Mouse (Mus musculus) lung, embryonic 16.5 days (tissue): ENCODE data around the gene Fnip2. TPM values are rescaled to one million over a fixed set of nuclear protein-coding genes. Genes with fewer than 3 reads are reported as not detected.

Experiments used
- ATAC-seq: fragments of 200-750 bp; cut with Nextera tagmentation; 2 replicates; pipeline ENCODE4 v1.8.0; 2017; ENCODE audit warnings: low read depth, mild to moderate bottlenecking, moderate library complexity
- H3K27ac ChIP-seq: fragments of 300-500 bp; sonication (generic); 2 replicates; pipeline ENCODE4 v1.5.1; 2014; ENCODE audit warnings: mild to moderate bottlenecking, control low read depth, low read length
- H3K27me3 ChIP-seq: fragments of 300-500 bp; sonication (generic); 2 replicates; pipeline ENCODE4 v1.6.1; 2014; ENCODE audit warnings: low read depth, low read length, mixed read lengths; ENCODE audit not compliant: control insufficient read depth, insufficient read depth
- H3K36me3 ChIP-seq: fragments of 300-500 bp; sonication (generic); 2 replicates; pipeline ENCODE4 v1.6.1; 2014; ENCODE audit warnings: low read length; ENCODE audit not compliant: control insufficient read depth, insufficient read depth
- H3K4me1 ChIP-seq: fragments of 300-500 bp; sonication (generic); replicated peaks from 2 replicates; pipeline ENCODE4 v1.6.1; 2014; ENCODE audit warnings: low read length, mixed read lengths; ENCODE audit not compliant: control insufficient read depth, insufficient read depth
- H3K4me2 ChIP-seq: fragments of 300-500 bp; sonication (generic); 2 replicates; pipeline ENCODE4 v1.6.1; 2014; ENCODE audit warnings: low read depth, low read length, control low read depth
- H3K4me3 ChIP-seq: fragments of 300-500 bp; sonication (generic); 2 replicates; pipeline ENCODE4 v1.5.1; 2014; ENCODE audit warnings: mild to moderate bottlenecking, low read length, control low read depth
- H3K9ac ChIP-seq: fragments of 300-500 bp; sonication (generic); 2 replicates; pipeline ENCODE4 v1.6.1; 2014; ENCODE audit warnings: low read length, control low read depth
- H3K9me3 ChIP-seq: fragments of 300-500 bp; sonication (generic); 2 replicates; pipeline ENCODE4 v1.6.1; 2016; ENCODE audit warnings: low read length; ENCODE audit not compliant: control insufficient read depth
- WGBS: fragments of 180-500 bp; shearing (Covaris S2); extraction: QIAGEN DNeasy Blood & Tissue Kit; methylation state at CpG from one replicate; pipeline ENCODE4 v1.1.7; 2014; 5-methylcytosine and 5-hydroxymethylcytosine counted together
- polyA plus RNA-seq: library from polyadenylated mRNA; unstranded; fragments of >200 nt; fragmentation: Nextera tagmentation; extraction: Ambion mirVana; gene quantifications from 2 replicates; pipeline ENCODE4 v1.2.1, GENCODE M21; 2015

Gene Fnip2
- polyA plus RNA-seq, 1 experiment from 2014 or later, result 3.2 TPM

DNA sequence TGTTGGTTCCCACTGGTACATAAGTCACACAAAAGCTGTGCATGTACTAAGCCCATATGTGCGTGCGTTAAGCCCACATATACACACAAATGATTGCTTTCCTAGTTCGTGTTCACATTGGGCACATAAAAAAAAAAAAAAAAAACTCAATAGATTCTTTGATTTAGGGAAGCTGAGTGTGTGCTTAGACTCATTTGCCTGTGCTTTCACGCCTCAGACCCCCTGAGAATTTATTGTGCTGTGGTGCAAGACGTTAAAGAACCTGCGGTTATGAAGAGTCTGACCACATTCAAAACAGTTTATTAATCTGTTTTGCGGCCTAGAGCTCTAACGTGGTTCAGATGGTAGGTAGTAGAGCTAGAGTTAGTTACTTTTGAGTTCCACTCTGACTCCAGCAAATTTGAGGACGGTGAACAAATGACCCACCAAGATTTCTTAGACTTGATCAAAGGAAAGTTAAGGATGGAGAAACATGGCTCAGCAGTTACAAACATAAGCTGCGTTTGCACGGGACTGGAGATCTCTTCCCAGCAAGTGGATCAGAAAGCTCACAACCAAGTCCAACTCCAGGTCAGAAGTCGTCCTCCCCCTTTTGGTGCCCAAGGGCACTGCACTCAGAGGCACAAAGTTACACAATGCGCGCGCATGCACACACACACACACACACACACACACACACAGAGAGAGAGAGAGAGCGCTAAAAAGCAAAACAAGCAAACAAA is 1.2 kb upstream of the Fnip2 start:
- Histone ChIP-seq H3K36me3 (no peaks in the 10 kb centered on the region), H3K4me1 (peaks cover 7% of the 10 kb centered on the region; the same call in 1 of the 2 replicates), H3K27me3 (no peaks in the 10 kb centered on the region), H3K9me3 (no peaks in the 10 kb centered on the region), H3K27ac (peak overlapping the region; percentile 79), H3K9ac (peak overlapping the region; percentile 74), H3K4me3 (peak overlapping the region; percentile 66; the same call in 1 of the 2 replicates), H3K4me2 (peak overlapping the region; percentile 64)
- 80% methylated on average over 16 of the region's 16 CpGs for WGBS
- no peak for ATAC-seq

GRCm38 (mm10) chr3:79566716-79567691 is 592 bp downstream of the Fnip2 start:
- peak overlapping the region; percentile 74 for H3K9ac ChIP-seq
- no peaks in the 10 kb centered on the region for H3K27me3 ChIP-seq
- WGBS, result under 1% methylated on average over 53 of the region's 60 CpGs
- H3K36me3 ChIP-seq, result no peaks in the 10 kb centered on the region
- no peaks in the 10 kb centered on the region for H3K9me3 ChIP-seq
- ATAC-seq, result peak; percentile 2
- peak overlapping the region; percentile 66 for H3K4me3 ChIP-seq
- peak overlapping the region; percentile 64 for H3K4me2 ChIP-seq
- H3K4me1 ChIP-seq, result peaks cover 7% of the 10 kb centered on the region; the same call in 1 of the 2 replicates
- peak overlapping the region; percentile 79 for H3K27ac ChIP-seq

- no peak overlapping the region for H3K9ac ChIP-seq
- H3K36me3 ChIP-seq, result no peaks in the 10 kb centered on the region
- no peaks in the 10 kb centered on the region for H3K27me3 ChIP-seq
- no peak overlapping the region for H3K4me2 ChIP-seq
- ATAC-seq, result no peak
- H3K9me3 ChIP-seq, result no peaks in the 10 kb centered on the region
- no peak overlapping the region for H3K27ac ChIP-seq
- peaks cover 7% of the 10 kb centered on the region; the same call in 1 of the 2 replicates for H3K4me1 ChIP-seq
- WGBS, result 61% methylated on average over 10 of the region's 10 CpGs
- H3K4me3 ChIP-seq, result no peak overlapping the region
Observed at GRCm38 (mm10) chr3:79564875-79565606, 2.6 kb downstream of the Fnip2 start.

- 73% methylated on average over 2 of the region's 2 CpGs for WGBS
- no peak overlapping the region for H3K27ac ChIP-seq
- ATAC-seq, result no peak
- H3K4me3 ChIP-seq, result no peak overlapping the region
- H3K9ac ChIP-seq, result no peak overlapping the region
- H3K9me3 ChIP-seq, result no peaks in the 10 kb centered on the region
- H3K36me3 ChIP-seq, result no peaks in the 10 kb centered on the region
- no peaks in the 10 kb centered on the region for H3K27me3 ChIP-seq
- peaks cover 12% of the 10 kb centered on the region for H3K4me1 ChIP-seq
- H3K4me2 ChIP-seq, result no peak overlapping the region
Observed at GRCm38 (mm10) chr3:79563511-79563910, 4.1 kb downstream of the Fnip2 start.

GRCm38 (mm10) chr3:79561784-79562715 is 5.5 kb downstream of the Fnip2 start:
- no peaks in the 10 kb centered on the region for H3K36me3 ChIP-seq
- H3K27me3 ChIP-seq, result no peaks in the 10 kb centered on the region
- no peak overlapping the region for H3K27ac ChIP-seq
- H3K9ac ChIP-seq, result no peak overlapping the region
- no peak overlapping the region for H3K4me3 ChIP-seq
- no peaks in the 10 kb centered on the region for H3K9me3 ChIP-seq
- peaks cover 10% of the 10 kb centered on the region for H3K4me1 ChIP-seq
- WGBS, result 84% methylated on average over 10 of the region's 10 CpGs
- H3K4me2 ChIP-seq, result no peak overlapping the region
- ATAC-seq, result no peak

- no peak overlapping the region for H3K4me3 ChIP-seq
- H3K4me2 ChIP-seq, result no peak overlapping the region
- H3K27ac ChIP-seq, result no peak overlapping the region
- ATAC-seq, result no peak
- WGBS, result 93% methylated on average over 6 of the region's 6 CpGs
- H3K9ac ChIP-seq, result no peak overlapping the region
- H3K36me3 ChIP-seq, result no peaks in the 10 kb centered on the region
- H3K27me3 ChIP-seq, result no peaks in the 10 kb centered on the region
- H3K4me1 ChIP-seq, result peaks cover 5% of the 10 kb centered on the region; the same call in 1 of the 2 replicates
- no peaks in the 10 kb centered on the region for H3K9me3 ChIP-seq
Observed at GRCm38 (mm10) chr3:79560555-79560954, 7.0 kb downstream of the Fnip2 start.

GRCm38 (mm10) chr3:79559773-79560045 is 7.9 kb downstream of the Fnip2 start:
- Histone ChIP-seq H3K4me1 (peaks cover 5% of the 10 kb centered on the region; the same call in 1 of the 2 replicates), H3K9me3 (no peaks in the 10 kb centered on the region), H3K27me3 (no peaks in the 10 kb centered on the region), H3K4me3 (no peak overlapping the region), H3K9ac (no peak overlapping the region), H3K4me2 (no peak overlapping the region), H3K36me3 (no peaks in the 10 kb centered on the region), H3K27ac (peak overlapping the region; percentile 23; the same call in 1 of the 2 replicates)
- no peak for ATAC-seq
- 78% methylated on average over 5 of the region's 5 CpGs for WGBS

DNA sequence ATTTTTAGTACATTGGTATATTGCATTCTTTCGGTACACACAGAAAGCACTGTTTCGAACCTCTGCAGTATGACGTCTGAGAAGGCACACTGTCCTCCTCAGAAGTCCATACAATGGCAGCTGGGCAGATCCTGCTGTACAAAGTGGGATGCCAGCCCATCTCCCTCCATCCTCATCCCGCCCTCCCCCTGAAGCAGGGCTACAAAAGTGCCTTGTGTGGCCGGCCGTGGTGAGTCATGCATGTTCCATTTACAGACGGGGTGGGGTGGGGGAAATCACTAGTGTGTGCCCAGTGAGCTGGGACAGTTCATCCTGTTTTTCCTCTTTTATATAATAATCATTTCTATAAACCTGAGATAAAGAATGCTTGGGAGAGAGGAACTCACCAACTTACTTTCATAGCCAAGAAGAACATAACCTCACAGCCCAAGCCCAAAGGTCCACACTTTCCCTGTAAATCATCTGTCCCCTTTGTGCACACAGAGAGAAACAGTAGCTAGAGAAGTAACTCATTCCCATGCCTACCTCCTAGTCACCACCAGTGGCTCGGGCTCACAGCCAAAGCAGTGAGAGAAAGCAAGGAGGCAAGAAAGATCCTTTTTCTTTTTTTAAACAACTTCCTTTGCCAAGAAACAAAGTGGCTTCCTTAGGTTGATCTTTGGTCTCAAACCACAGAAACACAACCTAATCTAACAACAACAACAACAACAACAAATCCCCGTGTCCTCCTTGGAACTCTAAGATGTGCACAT is 8.4 kb downstream of the Fnip2 start:
- peak; percentile 69 for ATAC-seq
- H3K4me3 ChIP-seq, result no peak overlapping the region
- no peak overlapping the region for H3K9ac ChIP-seq
- peak overlapping the region; percentile 23; the same call in 1 of the 2 replicates for H3K27ac ChIP-seq
- H3K4me1 ChIP-seq, result peaks cover 5% of the 10 kb centered on the region; the same call in 1 of the 2 replicates
- WGBS, result 56% methylated on average over 9 of the region's 9 CpGs
- no peak overlapping the region for H3K4me2 ChIP-seq
- H3K36me3 ChIP-seq, result no peaks in the 10 kb centered on the region
- H3K27me3 ChIP-seq, result no peaks in the 10 kb centered on the region
- H3K9me3 ChIP-seq, result no peaks in the 10 kb centered on the region
